8 mouse cellular contexts compared by ENCODE assay signal in the genomic region with DNA sequence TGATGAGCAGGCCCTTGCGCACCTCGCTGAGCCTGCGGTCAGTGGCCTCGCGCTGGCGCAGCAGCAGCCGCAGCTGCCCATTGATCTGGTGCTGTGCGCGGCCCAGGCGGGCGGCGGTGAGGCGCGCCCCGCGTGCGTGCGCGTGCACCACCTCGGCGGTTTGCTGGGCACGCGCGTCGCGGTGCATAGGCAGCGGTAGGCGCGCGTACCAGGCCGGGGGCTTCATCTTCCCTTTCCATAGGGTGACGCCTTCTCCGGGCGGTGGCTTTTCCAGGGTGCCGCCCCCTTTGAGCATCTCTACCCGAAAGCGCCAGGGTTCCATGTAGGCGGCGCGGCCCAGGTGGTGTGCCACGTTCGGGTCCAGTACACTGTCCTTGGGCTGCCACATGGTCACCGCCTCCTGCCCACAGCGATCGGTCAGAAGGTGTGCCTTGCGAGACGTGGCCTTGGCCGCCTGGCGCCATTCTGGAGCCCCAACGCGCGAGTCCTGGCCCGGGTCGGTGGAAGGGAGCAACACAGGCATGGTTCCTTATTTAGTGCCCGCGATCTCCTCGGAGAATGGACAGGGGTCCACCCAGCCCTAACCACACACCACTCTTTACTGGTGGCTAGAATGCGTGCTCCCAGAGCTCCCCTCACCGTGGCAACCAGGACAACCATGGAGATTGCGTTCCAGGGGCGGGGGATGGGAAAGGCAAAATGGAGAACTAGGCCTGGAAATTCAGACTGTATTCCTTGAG. TPM values are rescaled to one million over a fixed set of nuclear protein-coding genes. Genes with fewer than 3 reads are reported as not detected.
DNase-seq lines count a peak whose midpoint lies in the region; ATAC-seq and TF ChIP-seq lines count a peak whose summit lies in the region.

A gene (minus strand): TSS at position 614 of the 740 bp plus-strand sequence.

- H3K27ac ChIP-seq in gastrocnemius, adult 2 months: peak within 1 kb of the TSS; percentile 24; the same call in 1 of the 2 replicates
- H3K27ac ChIP-seq in intestine, postnatal 0 days (ENCODE audit: low read depth, low read length): no peak within 1 kb of the TSS
- H3K27ac ChIP-seq in limb, embryonic 14.5 days (replicated peaks; ENCODE audit: low read depth, low read length): peak within 1 kb of the TSS; percentile 58; the same call in 1 of the 2 replicates
- H3K27ac ChIP-seq in neural tube, embryonic 13.5 days (replicated peaks): peak within 1 kb of the TSS; percentile 91

- TF ChIP-seq CTCF in gastrocnemius, adult 2 months (IDR thresholded peaks at IDR 0.05): no peak
- TF ChIP-seq CTCF in intestine, postnatal 0 days (IDR thresholded peaks at IDR 0.05; ENCODE audit: low read depth): no peak

- H3K9ac ChIP-seq in intestine, postnatal 0 days (ENCODE audit: low read depth, low read length): peak within 1 kb of the TSS; percentile 31; the same call in 1 of the 2 replicates
- H3K9ac ChIP-seq in limb, embryonic 14.5 days (ENCODE audit: low read depth, low read length, severe bottlenecking): peak within 1 kb of the TSS; percentile 68
- H3K9ac ChIP-seq in neural tube, embryonic 13.5 days: peak within 1 kb of the TSS; percentile 79

- peak; percentile 89 for DNase-seq in heart, adult 11 months
- DNase-seq in heart, adult 8-10 months (ENCODE audit: low spot score): no peak
- DNase-seq in cerebellum, postnatal 4 days (ENCODE audit: low spot score in 2 of 2): peak; percentile 61 to 80
- DNase-seq in gastrocnemius, adult 2 months: peak; percentile 47
- DNase-seq in limb, embryonic 14.5 days (ENCODE audit: low spot score): peak; percentile 89
- DNase-seq in urinary bladder, postnatal 36 days (ENCODE audit: low spot score in 2 of 2): peak; percentile 9 to 15

- 3% methylated on average over 61 of the region's 61 CpGs for WGBS in intestine, postnatal 0 days
- WGBS in limb, embryonic 14.5 days: 3% methylated on average over 60 of the region's 61 CpGs
- WGBS in neural tube, embryonic 13.5 days: under 1% methylated on average over 59 of the region's 61 CpGs

- peak; percentile 78 for ATAC-seq in intestine, postnatal 0 days
- peak; percentile 90 for ATAC-seq in limb, embryonic 14.5 days (ENCODE audit: low FRiP score, low read depth)
- peak; percentile 96 for ATAC-seq in neural tube, embryonic 13.5 days (ENCODE audit: low read depth)

- no peaks in the 10 kb centered on the region for H3K9me3 ChIP-seq in intestine, postnatal 0 days (ENCODE audit: control insufficient read depth)
- H3K9me3 ChIP-seq in limb, embryonic 14.5 days (ENCODE audit: control insufficient read depth, low read length): no peaks in the 10 kb centered on the region
- H3K9me3 ChIP-seq in neural tube, embryonic 13.5 days: no peaks in the 10 kb centered on the region

- TF ChIP-seq POLR2A in limb, embryonic 14.5 days (IDR thresholded peaks at IDR 0.05; ENCODE audit: borderline replicate concordance, extremely low read depth, insufficient read depth, insufficient read length): peak; percentile 61; the same call in 1 of the 2 replicates

- H3K36me3 ChIP-seq in intestine, postnatal 0 days (ENCODE audit: control insufficient read depth, insufficient read depth): no peaks in the 10 kb centered on the region
- H3K36me3 ChIP-seq in limb, embryonic 14.5 days (ENCODE audit: control insufficient read depth, insufficient read depth, low read length): no peaks in the 10 kb centered on the region
- no peaks in the 10 kb centered on the region for H3K36me3 ChIP-seq in neural tube, embryonic 13.5 days

- intact Hi-C loops in gastrocnemius, adult 2 months (cut with DNase I): no loop called here

- H3K4me1 ChIP-seq in intestine, postnatal 0 days (replicated peaks; ENCODE audit: control insufficient read depth, insufficient read depth, low read length): no peaks in the 10 kb centered on the region
- peaks cover 6% of the 10 kb centered on the region for H3K4me1 ChIP-seq in limb, embryonic 14.5 days (ENCODE audit: control insufficient read depth, insufficient read depth, low read length)
- H3K4me1 ChIP-seq in neural tube, embryonic 13.5 days (replicated peaks): peaks cover 8% of the 10 kb centered on the region

- peak within 1 kb of the TSS; percentile 83 for H3K4me2 ChIP-seq in intestine, postnatal 0 days (replicated peaks; ENCODE audit: low read depth)
- H3K4me2 ChIP-seq in limb, embryonic 14.5 days (replicated peaks; ENCODE audit: low read depth, low read length, severe bottlenecking): peak within 1 kb of the TSS; percentile 75
- H3K4me2 ChIP-seq in neural tube, embryonic 13.5 days: peak within 1 kb of the TSS; percentile 78

- H3K27me3 ChIP-seq in intestine, postnatal 0 days (replicated peaks; ENCODE audit: control insufficient read depth, insufficient read depth, low read length): 0 out of 2 replicates have a peak, but pooled peaks cover 11% of the 10 kb centered on the region
- H3K27me3 ChIP-seq in limb, embryonic 14.5 days (ENCODE audit: control insufficient read depth, insufficient read depth, low read length): no peaks in the 10 kb centered on the region
- H3K27me3 ChIP-seq in neural tube, embryonic 13.5 days: peaks cover 20% of the 10 kb centered on the region

- peak within 1 kb of the TSS; percentile 73 for H3K4me3 ChIP-seq in gastrocnemius, adult 2 months
- H3K4me3 ChIP-seq in intestine, postnatal 0 days (ENCODE audit: low read depth, low read length): peak within 1 kb of the TSS; percentile 44
- H3K4me3 ChIP-seq in limb, embryonic 14.5 days (replicated peaks; ENCODE audit: low read length): peak within 1 kb of the TSS; percentile 56
- H3K4me3 ChIP-seq in neural tube, embryonic 13.5 days: peak within 1 kb of the TSS; percentile 53

RNA-seq across cellular contexts. Expression of the gene that starts here (rescaled TPM):
- not detected for total RNA-seq in heart, adult 8-10 months (2022)
- total RNA-seq in gastrocnemius, adult 2 months (2021): not detected
- polyA plus RNA-seq in intestine, postnatal 0 days (2015; fragmentation: Nextera tagmentation; extraction: Ambion mirVana): not detected in 2 replicates
- 0.06 TPM in 1 of 2 replicates, not detected in the other for polyA plus RNA-seq in limb, embryonic 14.5 days (2012; rRNA removed)
- polyA plus RNA-seq in limb, embryonic 14.5 days (2014; fragmentation: Nextera tagmentation; extraction: Ambion mirVana): 0.14 TPM in 1 of 2 replicates, not detected in the other
- 0.11 and 0.18 TPM in 2 replicates for polyA plus RNA-seq in neural tube, embryonic 13.5 days (2015; fragmentation: Nextera tagmentation; extraction: Ambion mirVana)

Comparison
In these comparisons a context has a peak if more than half of its experiments do, and no peak if none do; other contexts are left out.
1. Peak in DNase-seq, H3K4me3 ChIP-seq and H3K27ac ChIP-seq in gastrocnemius, adult 2 months; RNA of the gene not detected or under 1 TPM.
2. Peak in ATAC-seq, H3K4me3 ChIP-seq, H3K9ac ChIP-seq and H3K4me2 ChIP-seq in intestine, postnatal 0 days; RNA of the gene not detected or under 1 TPM.
3. Peak in DNase-seq, ATAC-seq, H3K4me3 ChIP-seq, H3K27ac ChIP-seq, H3K9ac ChIP-seq and H3K4me2 ChIP-seq in limb, embryonic 14.5 days; RNA of the gene not detected or under 1 TPM.
4. Peak in ATAC-seq, H3K4me3 ChIP-seq, H3K27ac ChIP-seq, H3K9ac ChIP-seq and H3K4me2 ChIP-seq in neural tube, embryonic 13.5 days; RNA of the gene not detected or under 1 TPM.